Mouse (Mus musculus): ENCODE measurements around the gene Ruvbl2. TPM values are rescaled to one million over a fixed set of nuclear protein-coding genes. Genes with fewer than 3 reads are reported as not detected.

Ruvbl2 gene
- polyA plus RNA-seq, 1 experiment from 2014 or later = 35.6 TPM

DNA sequence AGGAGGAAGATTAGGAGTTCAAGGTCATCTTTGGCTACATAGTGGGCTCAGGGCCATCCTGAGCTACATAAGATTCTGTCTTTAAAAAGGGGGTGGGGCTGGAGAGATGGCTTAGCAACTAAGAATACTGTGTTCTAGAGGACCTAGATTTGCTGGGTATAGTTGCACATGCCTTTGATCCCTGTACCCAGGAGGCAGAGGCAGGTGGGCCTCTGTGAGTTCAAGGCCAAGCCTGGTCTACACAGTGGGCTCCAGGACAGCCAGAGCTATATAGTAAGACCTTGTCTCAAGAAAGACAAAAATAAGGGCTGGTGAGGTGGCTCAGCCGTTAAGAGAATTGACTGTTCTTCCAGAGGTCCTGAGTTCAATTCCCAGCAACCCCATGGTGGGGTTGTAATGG is 12.1 kb upstream of the Ruvbl2 start:
- Histone ChIP-seq H3K36me3 (ENCODE audit: control insufficient read depth, insufficient read depth) (peaks cover 35% of the 10 kb centered on the region; the same call in 1 of the 2 replicates), H3K4me2 (replicated peaks; ENCODE audit: low read depth) (no peak overlapping the region), H3K4me3 (ENCODE audit: low read depth, low read length) (no peak overlapping the region), H3K27ac (ENCODE audit: low read depth, low read length) (no peak overlapping the region), H3K9ac (ENCODE audit: low read depth, low read length) (no peak overlapping the region), H3K27me3 (replicated peaks; ENCODE audit: control insufficient read depth, insufficient read depth, low read length) (no peaks in the 10 kb centered on the region), H3K9me3 (ENCODE audit: control insufficient read depth) (no peaks in the 10 kb centered on the region), H3K4me1 (replicated peaks; ENCODE audit: control insufficient read depth, insufficient read depth, low read length) (no peaks in the 10 kb centered on the region)
- WGBS = 90% methylated on average over 1 of the region's 1 CpGs
- ATAC-seq = no peak
- TF ChIP-seq CTCF (IDR thresholded peaks at IDR 0.05; ENCODE audit: low read depth) = no peak

GRCm38 (mm10) chr7:45447325-45447990 is 9.6 kb upstream of the Ruvbl2 start:
- Histone ChIP-seq H3K4me2 (replicated peaks; ENCODE audit: low read depth) (no peak overlapping the region), H3K9ac (ENCODE audit: low read depth, low read length) (no peak overlapping the region), H3K36me3 (ENCODE audit: control insufficient read depth, insufficient read depth) (peaks cover 40% of the 10 kb centered on the region), H3K9me3 (ENCODE audit: control insufficient read depth) (no peaks in the 10 kb centered on the region), H3K4me1 (replicated peaks; ENCODE audit: control insufficient read depth, insufficient read depth, low read length) (no peaks in the 10 kb centered on the region), H3K27me3 (replicated peaks; ENCODE audit: control insufficient read depth, insufficient read depth, low read length) (no peaks in the 10 kb centered on the region), H3K27ac (ENCODE audit: low read depth, low read length) (no peak overlapping the region), H3K4me3 (ENCODE audit: low read depth, low read length) (no peak overlapping the region)
- no peak for ATAC-seq
- TF ChIP-seq CTCF (IDR thresholded peaks at IDR 0.05; ENCODE audit: low read depth) = peak; percentile 78
- WGBS = 44% methylated on average over 11 of the region's 11 CpGs

GRCm38 (mm10) chr7:45446589-45446988 is 8.7 kb upstream of the Ruvbl2 start:
- no peaks in the 10 kb centered on the region for H3K27me3 ChIP-seq (replicated peaks; ENCODE audit: control insufficient read depth, insufficient read depth, low read length)
- ATAC-seq = no peak
- H3K36me3 ChIP-seq (ENCODE audit: control insufficient read depth, insufficient read depth) = peaks cover 33% of the 10 kb centered on the region
- no peak overlapping the region for H3K4me2 ChIP-seq (replicated peaks; ENCODE audit: low read depth)
- no peak overlapping the region for H3K9ac ChIP-seq (ENCODE audit: low read depth, low read length)
- H3K27ac ChIP-seq (ENCODE audit: low read depth, low read length) = no peak overlapping the region
- H3K4me1 ChIP-seq (replicated peaks; ENCODE audit: control insufficient read depth, insufficient read depth, low read length) = no peaks in the 10 kb centered on the region
- no peaks in the 10 kb centered on the region for H3K9me3 ChIP-seq (ENCODE audit: control insufficient read depth)
- H3K4me3 ChIP-seq (ENCODE audit: low read depth, low read length) = no peak overlapping the region
- no peak for TF ChIP-seq CTCF (IDR thresholded peaks at IDR 0.05; ENCODE audit: low read depth)

DNA sequence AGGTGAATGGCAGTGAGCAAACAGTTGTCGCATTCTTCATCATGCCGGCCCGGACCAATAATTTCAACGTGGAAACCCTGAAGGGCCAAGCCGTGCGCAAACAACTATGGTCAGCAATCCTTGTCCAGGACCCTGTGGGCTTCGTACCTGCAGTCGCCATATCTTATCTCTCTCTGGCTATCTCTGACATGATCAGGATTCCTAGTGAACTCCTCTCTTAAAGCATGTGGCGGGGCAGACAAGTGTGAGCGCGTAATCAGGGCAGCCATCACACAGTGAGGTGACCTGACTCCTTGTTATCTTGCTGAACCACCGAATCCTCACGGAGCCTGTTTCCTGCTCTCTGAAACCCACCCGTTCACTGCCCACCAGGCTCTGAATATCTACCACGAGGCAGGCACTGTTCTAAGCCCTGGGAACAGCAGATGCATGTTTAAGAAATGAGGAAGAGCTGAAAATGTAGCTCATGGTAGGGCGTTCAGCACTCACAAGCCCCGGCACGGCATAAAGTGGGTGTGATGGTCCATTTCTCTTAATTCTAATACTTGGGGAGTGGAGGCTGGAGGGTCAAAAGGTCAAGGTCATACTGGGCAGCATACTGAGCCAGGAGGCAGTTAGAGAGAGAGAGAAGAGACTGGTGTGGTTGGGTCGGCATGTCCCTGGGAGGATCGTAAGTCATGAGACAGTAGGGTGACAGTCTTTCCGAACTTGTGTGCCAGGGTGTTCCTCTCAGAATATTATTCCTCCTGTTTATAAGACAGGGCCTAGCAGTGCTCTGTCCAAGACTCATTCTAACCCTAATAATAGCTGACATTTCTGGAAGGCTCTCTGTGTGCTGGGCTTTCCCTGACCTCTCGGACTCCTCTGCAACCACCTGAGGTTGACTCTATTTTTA is 5.9 kb upstream of the Ruvbl2 start:
- Histone ChIP-seq H3K9ac (ENCODE audit: low read depth, low read length) (no peak overlapping the region), H3K4me1 (replicated peaks; ENCODE audit: control insufficient read depth, insufficient read depth, low read length) (no peaks in the 10 kb centered on the region), H3K27ac (ENCODE audit: low read depth, low read length) (no peak overlapping the region), H3K4me2 (replicated peaks; ENCODE audit: low read depth) (no peak overlapping the region), H3K36me3 (ENCODE audit: control insufficient read depth, insufficient read depth) (peaks cover 43% of the 10 kb centered on the region), H3K4me3 (ENCODE audit: low read depth, low read length) (no peak overlapping the region), H3K9me3 (ENCODE audit: control insufficient read depth) (no peaks in the 10 kb centered on the region), H3K27me3 (replicated peaks; ENCODE audit: control insufficient read depth, insufficient read depth, low read length) (no peaks in the 10 kb centered on the region)
- TF ChIP-seq CTCF (IDR thresholded peaks at IDR 0.05; ENCODE audit: low read depth) = no peak
- WGBS = 73% methylated on average over 22 of the region's 22 CpGs
- no peak for ATAC-seq

- no peak overlapping the region for H3K4me2 ChIP-seq (replicated peaks; ENCODE audit: low read depth)
- no peak overlapping the region for H3K4me3 ChIP-seq (ENCODE audit: low read depth, low read length)
- TF ChIP-seq CTCF (IDR thresholded peaks at IDR 0.05; ENCODE audit: low read depth) = no peak
- H3K4me1 ChIP-seq (replicated peaks; ENCODE audit: control insufficient read depth, insufficient read depth, low read length) = peaks cover 4% of the 10 kb centered on the region; the same call in 1 of the 2 replicates
- H3K36me3 ChIP-seq (ENCODE audit: control insufficient read depth, insufficient read depth) = peaks cover 25% of the 10 kb centered on the region
- WGBS = 63% methylated on average over 6 of the region's 6 CpGs
- ATAC-seq = no peak
- H3K27ac ChIP-seq (ENCODE audit: low read depth, low read length) = no peak overlapping the region
- H3K9ac ChIP-seq (ENCODE audit: low read depth, low read length) = no peak overlapping the region
- H3K9me3 ChIP-seq (ENCODE audit: control insufficient read depth) = no peaks in the 10 kb centered on the region
- H3K27me3 ChIP-seq (replicated peaks; ENCODE audit: control insufficient read depth, insufficient read depth, low read length) = no peaks in the 10 kb centered on the region
Measured at GRCm38 (mm10) chr7:45437046-45437445, 850 bp downstream of the Ruvbl2 start.

DNA sequence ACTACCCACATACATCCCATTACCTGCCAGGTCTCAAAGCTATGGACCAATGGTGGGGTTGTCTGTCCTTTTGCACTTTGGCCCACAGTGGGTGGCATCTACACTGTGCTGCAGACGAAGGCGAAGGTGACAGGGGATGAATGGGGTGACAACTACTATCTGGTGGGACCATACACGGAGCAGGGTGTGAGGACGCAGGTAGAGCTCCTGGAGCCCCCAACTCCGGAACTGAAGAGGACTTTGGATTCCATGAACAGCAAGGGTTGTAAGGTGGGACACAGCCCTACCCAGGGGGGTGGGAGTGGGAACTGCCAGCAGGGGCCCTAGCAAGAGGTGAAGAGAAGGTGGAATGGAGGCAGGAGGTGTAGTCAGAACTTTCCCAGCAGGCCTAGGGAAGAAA is 1.5 kb downstream of the Ruvbl2 start:
- ATAC-seq = no peak
- no peaks in the 10 kb centered on the region for H3K27me3 ChIP-seq (replicated peaks; ENCODE audit: control insufficient read depth, insufficient read depth, low read length)
- H3K4me3 ChIP-seq (ENCODE audit: low read depth, low read length) = no peak overlapping the region
- peaks cover 4% of the 10 kb centered on the region; the same call in 1 of the 2 replicates for H3K4me1 ChIP-seq (replicated peaks; ENCODE audit: control insufficient read depth, insufficient read depth, low read length)
- H3K36me3 ChIP-seq (ENCODE audit: control insufficient read depth, insufficient read depth) = peaks cover 22% of the 10 kb centered on the region
- TF ChIP-seq CTCF (IDR thresholded peaks at IDR 0.05; ENCODE audit: low read depth) = no peak
- no peak overlapping the region for H3K27ac ChIP-seq (ENCODE audit: low read depth, low read length)
- H3K4me2 ChIP-seq (replicated peaks; ENCODE audit: low read depth) = 0 out of 2 replicates have a peak overlapping the region, but pooled peaks have one; percentile 81
- 87% methylated on average over 5 of the region's 5 CpGs for WGBS
- no peak overlapping the region for H3K9ac ChIP-seq (ENCODE audit: low read depth, low read length)
- no peaks in the 10 kb centered on the region for H3K9me3 ChIP-seq (ENCODE audit: control insufficient read depth)
